Mouse (Mus musculus): ENCODE results near the gene Lrrc57. TPM values are rescaled to one million over a fixed set of nuclear protein-coding genes. Genes with fewer than 3 reads are reported as not detected.

The Lrrc57 gene
- polyA plus RNA-seq, 1 experiment from 2014 or later, result 26.5 TPM

DNA sequence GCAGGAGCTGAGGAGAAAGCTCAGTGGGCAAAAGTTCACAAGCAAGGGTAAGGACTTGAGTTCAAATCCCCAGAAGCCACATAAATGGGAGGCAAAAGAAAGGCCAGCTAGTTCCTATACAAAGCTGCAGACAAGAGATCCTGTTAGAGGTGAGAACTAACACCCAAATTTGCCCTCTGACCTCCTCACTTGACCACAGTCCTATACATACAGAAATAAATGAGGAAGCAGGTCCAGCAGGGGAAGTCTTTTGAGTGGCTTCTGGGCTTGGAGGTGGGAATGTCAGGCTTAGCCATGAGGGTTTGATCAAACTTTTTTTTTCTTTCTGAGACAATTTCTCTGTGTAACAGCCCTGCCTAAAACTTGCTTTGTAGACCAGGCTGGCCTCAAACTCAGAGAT, 13.6 kb upstream of the Lrrc57 start:
- peaks cover 20% of the 10 kb centered on the region for H3K36me3 ChIP-seq (ENCODE audit: control insufficient read depth, insufficient read depth, low read length)
- ATAC-seq (ENCODE audit: low FRiP score, low TSS enrichment) (no peak), DNase-seq (no peak)
- no peak overlapping the region for H3K27ac ChIP-seq (replicated peaks; ENCODE audit: low read depth, low read length)
- H3K4me3 ChIP-seq (replicated peaks; ENCODE audit: low read depth, low read length), result no peak overlapping the region
- H3K9me3 ChIP-seq (ENCODE audit: control insufficient read depth, low read length), result no peaks in the 10 kb centered on the region
- no peaks in the 10 kb centered on the region for H3K4me1 ChIP-seq (ENCODE audit: control insufficient read depth, insufficient read depth, low read length)
- no peaks in the 10 kb centered on the region for H3K27me3 ChIP-seq (ENCODE audit: control insufficient read depth, insufficient read depth, low read length)
- no peak overlapping the region for H3K4me2 ChIP-seq (ENCODE audit: low read length)
- H3K9ac ChIP-seq (replicated peaks; ENCODE audit: low read length), result no peak overlapping the region

DNA sequence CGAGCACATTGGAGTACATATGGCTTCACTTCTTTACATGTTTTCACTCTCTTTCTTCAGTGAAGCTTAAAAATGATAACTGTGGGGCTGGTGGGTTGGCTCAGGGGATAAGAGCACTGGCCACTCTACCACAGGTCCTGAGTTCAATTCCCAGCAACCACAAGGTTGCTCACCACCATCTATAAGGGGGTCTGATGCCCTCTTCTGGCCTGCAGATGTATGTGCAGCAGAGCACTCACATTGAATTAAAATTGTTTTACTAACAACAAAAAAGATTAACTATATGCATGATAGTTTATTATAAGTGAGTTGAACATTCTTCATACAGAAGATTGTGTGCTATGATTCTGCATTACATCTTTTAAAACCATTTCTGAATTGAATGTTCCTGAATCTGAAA, 10.2 kb upstream of the Lrrc57 start:
- H3K36me3 ChIP-seq (ENCODE audit: control insufficient read depth, insufficient read depth, low read length), result peaks cover 40% of the 10 kb centered on the region

DNA sequence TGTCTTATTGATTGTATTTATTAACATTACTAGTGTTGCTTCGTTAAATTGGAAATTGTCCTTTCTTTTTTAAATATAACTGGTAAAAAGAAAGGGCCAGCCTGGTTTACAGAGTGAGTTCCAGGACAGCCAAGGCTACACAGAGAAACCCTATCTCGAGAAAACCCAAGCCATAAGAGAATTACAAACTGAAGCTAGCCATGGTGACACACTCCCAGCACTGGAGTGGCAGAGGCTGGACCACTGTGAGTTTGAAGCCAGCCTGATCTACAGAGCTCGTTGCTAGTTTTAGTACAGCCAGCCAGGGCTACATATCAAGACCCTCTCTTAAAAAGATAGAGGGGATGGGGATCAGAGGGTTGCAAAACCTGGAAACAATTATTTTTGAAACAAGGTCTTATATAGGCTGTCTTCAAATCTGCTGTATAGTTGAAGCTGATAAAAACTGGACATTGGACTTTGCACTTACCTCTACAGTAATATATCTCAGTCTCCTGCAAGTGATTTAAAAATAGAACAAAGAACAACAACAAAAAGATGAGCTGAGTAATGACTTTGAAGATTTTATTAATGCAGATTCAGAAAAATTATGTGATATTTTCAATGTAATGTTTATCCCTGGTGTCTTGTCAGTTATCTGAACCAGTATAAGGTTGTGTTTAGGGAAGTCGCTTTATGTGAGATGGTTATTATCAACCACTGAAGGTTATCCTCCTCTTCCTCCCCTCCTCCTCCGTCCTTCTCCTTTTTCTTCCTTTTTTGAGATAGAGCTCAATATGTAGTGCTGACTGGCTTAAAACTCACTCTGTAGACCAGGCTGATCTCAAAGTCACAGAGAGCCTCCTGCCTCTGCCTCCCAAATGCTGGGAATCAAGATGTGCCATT, 7.2 kb upstream of the Lrrc57 start:
- H3K4me2 ChIP-seq (ENCODE audit: low read length), result no peak overlapping the region
- ATAC-seq (ENCODE audit: low FRiP score, low TSS enrichment), result no peak
- H3K9ac ChIP-seq (replicated peaks; ENCODE audit: low read length), result no peak overlapping the region
- no peak for DNase-seq
- 94% methylated on average over 5 of the region's 5 CpGs for WGBS
- no peaks in the 10 kb centered on the region for H3K9me3 ChIP-seq (ENCODE audit: control insufficient read depth, low read length)
- H3K27me3 ChIP-seq (ENCODE audit: control insufficient read depth, insufficient read depth, low read length), result no peaks in the 10 kb centered on the region
- H3K27ac ChIP-seq (replicated peaks; ENCODE audit: low read depth, low read length), result no peak overlapping the region
- no peaks in the 10 kb centered on the region for H3K4me1 ChIP-seq (ENCODE audit: control insufficient read depth, insufficient read depth, low read length)
- no peak overlapping the region for H3K4me3 ChIP-seq (replicated peaks; ENCODE audit: low read depth, low read length)
- peaks cover 56% of the 10 kb centered on the region for H3K36me3 ChIP-seq (ENCODE audit: control insufficient read depth, insufficient read depth, low read length)

More for the DNA sequence above, 10.2 kb upstream of the Lrrc57 start:
- Histone ChIP-seq H3K9ac (replicated peaks; ENCODE audit: low read length) (no peak overlapping the region), H3K27ac (replicated peaks; ENCODE audit: low read depth, low read length) (no peak overlapping the region), H3K27me3 (ENCODE audit: control insufficient read depth, insufficient read depth, low read length) (no peaks in the 10 kb centered on the region), H3K4me3 (replicated peaks; ENCODE audit: low read depth, low read length) (no peak overlapping the region), H3K9me3 (ENCODE audit: control insufficient read depth, low read length) (no peaks in the 10 kb centered on the region), H3K4me1 (ENCODE audit: control insufficient read depth, insufficient read depth, low read length) (no peaks in the 10 kb centered on the region), H3K4me2 (ENCODE audit: low read length) (no peak overlapping the region)
- ATAC-seq (ENCODE audit: low FRiP score, low TSS enrichment) (no peak), DNase-seq (no peak)
- WGBS, result 93% methylated on average over 1 of the region's 1 CpGs

DNA sequence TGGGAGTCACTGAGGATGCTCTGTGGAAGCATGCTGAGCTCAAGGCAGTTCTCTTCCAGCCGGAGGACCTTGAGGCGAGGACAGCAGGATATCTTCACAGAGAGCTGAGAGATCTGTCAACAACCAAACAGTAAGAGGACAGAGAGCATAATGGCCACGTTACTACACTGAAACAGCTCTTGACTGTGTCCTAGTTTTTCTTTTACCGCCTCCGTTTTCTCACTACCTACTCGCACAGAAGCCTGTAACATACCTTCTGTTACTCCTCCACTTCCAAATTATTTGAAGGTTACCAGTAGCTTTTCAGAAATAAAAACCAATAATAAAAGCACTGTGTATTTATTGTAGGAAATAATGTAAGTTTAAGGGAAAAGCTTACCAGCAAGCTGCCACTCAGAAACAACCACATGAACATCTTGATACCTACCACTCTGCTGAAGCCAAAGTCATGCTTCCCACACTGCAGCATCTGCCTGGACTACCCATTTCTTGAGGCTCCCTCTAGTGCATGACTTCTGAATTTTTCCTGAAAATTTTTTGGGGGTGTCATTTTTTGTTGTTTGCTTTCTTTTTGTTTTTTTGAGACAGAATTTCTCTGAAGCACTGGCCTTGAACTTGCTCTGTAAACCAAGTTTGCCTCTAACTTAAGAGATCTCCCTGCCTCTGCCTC, 3.2 kb downstream of the Lrrc57 start:
- WGBS, result 88% methylated on average over 6 of the region's 6 CpGs

DNA sequence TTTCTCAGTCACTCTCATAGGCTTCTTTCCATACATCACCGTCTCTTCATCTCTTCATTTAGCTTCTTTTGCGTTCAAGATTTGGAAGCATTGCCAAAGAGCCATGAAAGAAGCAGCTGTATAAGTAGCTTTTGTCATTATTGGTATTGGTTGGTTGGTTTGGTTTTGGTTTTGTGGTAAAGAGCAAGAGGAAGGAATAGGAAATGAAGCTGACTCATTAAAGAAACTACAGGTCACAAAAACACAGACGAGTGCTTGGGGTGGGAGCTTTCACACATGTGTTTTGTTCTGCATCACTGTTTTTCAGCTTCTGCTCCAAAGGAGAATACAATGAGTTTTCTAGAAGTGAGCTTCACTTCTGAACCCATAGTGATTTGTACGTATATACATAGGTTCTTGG, 9.8 kb downstream of the Lrrc57 start:
- WGBS, result 96% methylated on average over 4 of the region's 4 CpGs
- Histone ChIP-seq H3K4me1 (ENCODE audit: control insufficient read depth, insufficient read depth, low read length) (no peaks in the 10 kb centered on the region), H3K36me3 (ENCODE audit: control insufficient read depth, insufficient read depth, low read length) (peaks cover 64% of the 10 kb centered on the region), H3K4me2 (ENCODE audit: low read length) (no peak overlapping the region), H3K9ac (replicated peaks; ENCODE audit: low read length) (no peak overlapping the region), H3K27ac (replicated peaks; ENCODE audit: low read depth, low read length) (no peak overlapping the region), H3K4me3 (replicated peaks; ENCODE audit: low read depth, low read length) (no peak overlapping the region), H3K9me3 (ENCODE audit: control insufficient read depth, low read length) (no peaks in the 10 kb centered on the region), H3K27me3 (ENCODE audit: control insufficient read depth, insufficient read depth, low read length) (no peaks in the 10 kb centered on the region)
- ATAC-seq (ENCODE audit: low FRiP score, low TSS enrichment), result no peak
- DNase-seq, result no peak

More for the DNA sequence above, 3.2 kb downstream of the Lrrc57 start:
- Histone ChIP-seq H3K4me3 (replicated peaks; ENCODE audit: low read depth, low read length) (no peak overlapping the region), H3K9ac (replicated peaks; ENCODE audit: low read length) (no peak overlapping the region), H3K27ac (replicated peaks; ENCODE audit: low read depth, low read length) (no peak overlapping the region), H3K36me3 (ENCODE audit: control insufficient read depth, insufficient read depth, low read length) (peaks cover 27% of the 10 kb centered on the region), H3K4me2 (ENCODE audit: low read length) (no peak overlapping the region), H3K9me3 (ENCODE audit: control insufficient read depth, low read length) (no peaks in the 10 kb centered on the region), H3K27me3 (ENCODE audit: control insufficient read depth, insufficient read depth, low read length) (no peaks in the 10 kb centered on the region), H3K4me1 (ENCODE audit: control insufficient read depth, insufficient read depth, low read length) (peaks cover 7% of the 10 kb centered on the region)
- no peak for ATAC-seq (ENCODE audit: low FRiP score, low TSS enrichment)
- DNase-seq, result peak; percentile 25

DNA sequence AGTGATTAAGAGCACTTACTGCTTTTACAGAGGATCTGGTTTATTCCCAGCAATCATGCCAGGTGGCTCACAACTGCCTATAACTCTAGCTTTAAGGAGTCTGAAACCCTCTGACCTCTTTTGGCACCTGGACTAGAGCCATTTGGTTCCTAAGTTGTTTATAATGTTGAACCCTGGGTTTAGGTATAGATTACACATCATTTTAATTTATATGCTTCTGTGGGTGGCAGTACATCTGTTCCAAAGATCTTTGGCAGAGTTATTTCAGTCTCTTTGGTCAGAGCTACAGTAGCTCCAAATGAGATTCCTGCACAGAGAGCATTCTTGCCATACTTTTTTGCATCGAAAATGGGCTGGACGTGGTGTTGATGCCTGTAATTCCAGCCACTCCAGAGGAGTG, 11.6 kb downstream of the Lrrc57 start:
- DNase-seq, result no peak
- H3K36me3 ChIP-seq (ENCODE audit: control insufficient read depth, insufficient read depth, low read length), result peaks cover 62% of the 10 kb centered on the region
- no peaks in the 10 kb centered on the region for H3K27me3 ChIP-seq (ENCODE audit: control insufficient read depth, insufficient read depth, low read length)
- WGBS, result 96% methylated on average over 2 of the region's 2 CpGs
- no peak for ATAC-seq (ENCODE audit: low FRiP score, low TSS enrichment)
- H3K4me1 ChIP-seq (ENCODE audit: control insufficient read depth, insufficient read depth, low read length), result no peaks in the 10 kb centered on the region
- no peak overlapping the region for H3K4me2 ChIP-seq (ENCODE audit: low read length)
- H3K27ac ChIP-seq (replicated peaks; ENCODE audit: low read depth, low read length), result no peak overlapping the region
- H3K4me3 ChIP-seq (replicated peaks; ENCODE audit: low read depth, low read length), result no peak overlapping the region
- no peak overlapping the region for H3K9ac ChIP-seq (replicated peaks; ENCODE audit: low read length)
- H3K9me3 ChIP-seq (ENCODE audit: control insufficient read depth, low read length), result no peaks in the 10 kb centered on the region

DNA sequence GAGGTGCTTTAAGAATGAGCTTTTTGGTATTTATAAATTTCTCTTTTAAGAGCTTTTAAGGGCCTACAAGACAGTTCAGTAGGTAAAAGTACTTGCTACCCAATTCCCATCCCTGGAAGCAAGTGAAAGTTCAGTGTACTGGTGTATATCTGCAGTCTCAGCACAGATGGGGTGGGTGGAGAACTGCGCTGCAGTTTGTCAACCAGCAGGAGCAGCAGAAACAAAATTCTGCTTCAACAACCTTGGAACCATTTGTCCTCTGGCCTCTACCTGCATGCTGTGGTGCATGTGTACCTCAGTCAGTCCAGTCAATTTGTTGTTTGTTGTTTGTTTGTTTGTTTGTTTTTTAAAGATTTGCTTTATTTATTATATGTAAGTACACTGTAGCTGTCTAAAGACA, 17.1 kb downstream of the Lrrc57 start:
- no peak overlapping the region for H3K9ac ChIP-seq (replicated peaks; ENCODE audit: low read length)
- peaks cover 52% of the 10 kb centered on the region for H3K36me3 ChIP-seq (ENCODE audit: control insufficient read depth, insufficient read depth, low read length)
- H3K27ac ChIP-seq (replicated peaks; ENCODE audit: low read depth, low read length), result no peak overlapping the region
- H3K4me2 ChIP-seq (ENCODE audit: low read length), result no peak overlapping the region
- no peaks in the 10 kb centered on the region for H3K27me3 ChIP-seq (ENCODE audit: control insufficient read depth, insufficient read depth, low read length)
- WGBS, result 100% methylated on average over 1 of the region's 1 CpGs
- H3K9me3 ChIP-seq (ENCODE audit: control insufficient read depth, low read length), result no peaks in the 10 kb centered on the region
- DNase-seq (no peak), ATAC-seq (ENCODE audit: low FRiP score, low TSS enrichment) (no peak)
- H3K4me3 ChIP-seq (replicated peaks; ENCODE audit: low read depth, low read length), result no peak overlapping the region
- no peaks in the 10 kb centered on the region for H3K4me1 ChIP-seq (ENCODE audit: control insufficient read depth, insufficient read depth, low read length)

DNA sequence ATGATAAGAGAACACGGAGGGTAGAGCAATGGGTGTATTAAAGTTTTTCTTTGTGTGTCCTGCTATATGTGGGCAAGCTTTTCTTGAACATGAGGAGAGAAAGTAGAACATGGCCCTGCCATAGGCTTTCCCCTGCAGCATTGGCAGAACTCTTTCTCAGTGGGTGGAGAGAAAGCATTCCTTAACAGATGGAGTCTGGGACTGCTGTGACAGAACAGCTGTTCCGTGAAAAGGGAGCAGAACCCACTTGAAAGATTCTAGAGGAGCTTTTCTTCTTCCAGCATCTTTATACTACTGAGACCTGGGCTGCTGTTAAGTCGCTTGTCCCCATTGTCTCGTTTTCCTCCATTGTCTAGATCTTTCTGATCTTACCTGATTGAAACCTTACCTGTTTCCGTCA, 19.6 kb downstream of the Lrrc57 start:
- ATAC-seq (ENCODE audit: low FRiP score, low TSS enrichment) (no peak), DNase-seq (no peak)
- no peak overlapping the region for H3K4me2 ChIP-seq (ENCODE audit: low read length)
- no peaks in the 10 kb centered on the region for H3K27me3 ChIP-seq (ENCODE audit: control insufficient read depth, insufficient read depth, low read length)
- no peaks in the 10 kb centered on the region for H3K9me3 ChIP-seq (ENCODE audit: control insufficient read depth, low read length)
- no peak overlapping the region for H3K9ac ChIP-seq (replicated peaks; ENCODE audit: low read length)
- no peak overlapping the region for H3K27ac ChIP-seq (replicated peaks; ENCODE audit: low read depth, low read length)
- no peak overlapping the region for H3K4me3 ChIP-seq (replicated peaks; ENCODE audit: low read depth, low read length)
- H3K4me1 ChIP-seq (ENCODE audit: control insufficient read depth, insufficient read depth, low read length), result no peaks in the 10 kb centered on the region
- WGBS, result 86% methylated on average over 5 of the region's 5 CpGs
- peaks cover 49% of the 10 kb centered on the region for H3K36me3 ChIP-seq (ENCODE audit: control insufficient read depth, insufficient read depth, low read length)

DNA sequence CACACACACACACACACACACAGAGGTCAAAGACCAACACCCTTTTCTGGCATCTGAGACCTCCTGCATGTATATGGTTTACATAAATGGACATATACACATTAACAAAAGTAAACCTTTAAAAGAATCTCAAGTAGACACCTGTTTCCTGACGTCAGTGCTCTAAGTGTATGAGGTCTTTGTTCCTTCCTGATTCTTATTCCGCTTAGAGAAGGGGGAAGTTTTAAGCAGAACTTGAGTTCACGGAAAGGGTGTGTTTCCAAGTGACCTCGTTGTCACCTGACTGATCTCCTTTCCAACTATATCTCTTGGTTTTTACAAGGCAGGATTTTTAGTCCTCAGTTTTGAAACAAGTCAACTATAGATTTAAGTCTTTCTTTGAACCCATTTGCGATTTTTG, 31.0 kb downstream of the Lrrc57 start:
- Histone ChIP-seq H3K27ac (replicated peaks; ENCODE audit: low read depth, low read length) (no peak overlapping the region), H3K4me1 (ENCODE audit: control insufficient read depth, insufficient read depth, low read length) (no peaks in the 10 kb centered on the region), H3K27me3 (ENCODE audit: control insufficient read depth, insufficient read depth, low read length) (no peaks in the 10 kb centered on the region), H3K4me3 (replicated peaks; ENCODE audit: low read depth, low read length) (no peak overlapping the region), H3K9me3 (ENCODE audit: control insufficient read depth, low read length) (no peaks in the 10 kb centered on the region), H3K4me2 (ENCODE audit: low read length) (no peak overlapping the region), H3K36me3 (ENCODE audit: control insufficient read depth, insufficient read depth, low read length) (no peaks in the 10 kb centered on the region), H3K9ac (replicated peaks; ENCODE audit: low read length) (no peak overlapping the region)
- WGBS, result 90% methylated on average over 5 of the region's 5 CpGs
- ATAC-seq (ENCODE audit: low FRiP score, low TSS enrichment) (no peak), DNase-seq (no peak)
